Mouse (Mus musculus) activated CD4-positive, CD25-positive, alpha-beta regulatory T cell (primary cell): ENCODE results near the gene Zcchc12. TPM values are rescaled to one million over a fixed set of nuclear protein-coding genes. Genes with fewer than 3 reads are reported as not detected.

Source experiments
- polyA plus RNA-seq, 2 experiments: library from polyadenylated mRNA; unstranded; fragments of 100-300 nt; shearing (Covaris generic); gene quantifications; one replicate each; pipeline ENCODE4 v1.2.1; 2017

Gene Zcchc12
- polyA plus RNA-seq = under 1 TPM in 1 of 2 experiments, not detected in 1; 0.77 TPM

GRCm38 (mm10) chrX:36195736-36196525 is at the start of gene Zcchc12:
Zcchc12 (plus strand) TSS chrX:36195904.

Other genes with a start within 250 kb of the Zcchc12 start
- 1 to 10 TPM in 1 of 2 experiments, under 1 TPM in 1; 0.95 to 2.2 TPM for gene Il13ra1, start 83.8 kb upstream of the Zcchc12 start, polyA plus RNA-seq
- gene Lonrf3, start 132.4 kb downstream of the Zcchc12 start, polyA plus RNA-seq = under 1 TPM in 1 of 2 experiments, not detected in 1; 0.21 TPM
- not detected for gene Gm6268, start 205.4 kb downstream of the Zcchc12 start, polyA plus RNA-seq